Mouse (Mus musculus) ES-E14 (cell line): ENCODE data around the gene Cfap44. TPM values are rescaled to one million over a fixed set of nuclear protein-coding genes. Genes with fewer than 3 reads are reported as not detected.

Experiments used
- DNase-seq: peaks from one replicate; pipeline ENCODE4 v3.0.0-alpha.2; 2013; ENCODE audit warnings: low read depth, low spot score
- H3K27ac ChIP-seq: 2 replicates; pipeline ENCODE4 v1.5.1; 2012; ENCODE audit warnings: low read depth, mild to moderate bottlenecking, low read length, moderate library complexity, mixed read lengths; ENCODE audit not compliant: poor library complexity, insufficient read depth, severe bottlenecking
- H3K36me3 ChIP-seq: 2 replicates; pipeline ENCODE4 v1.6.1; 2012; ENCODE audit warnings: mild to moderate bottlenecking, low read length, moderate library complexity, mixed read lengths; ENCODE audit not compliant: control insufficient read depth, poor library complexity, insufficient read depth, severe bottlenecking
- H3K4me1 ChIP-seq, 2 experiments: fragments of 150-350 bp in 1 of 2; sonication (generic) in 1 of 2; 2 replicates each; pipeline ENCODE4 v1.6.1; 2012; ENCODE audit warnings: low read length in 2 of 2, mild to moderate bottlenecking in 1 of 2, mixed read lengths in 1 of 2; ENCODE audit not compliant: control insufficient read depth in 2 of 2, insufficient read depth in 2 of 2, poor library complexity in 1 of 2
- H3K4me3 ChIP-seq, 2 experiments: fragments of 150-350 bp in 1 of 2; sonication (generic) in 1 of 2; 2 replicates each; pipeline ENCODE4 v1.5.1; 2012; ENCODE audit warnings: low read length in 2 of 2, low read depth in 1 of 2, mild to moderate bottlenecking in 1 of 2, mixed read lengths in 1 of 2; ENCODE audit not compliant: insufficient read depth in 1 of 2, poor library complexity in 1 of 2, severe bottlenecking in 1 of 2
- H3K9ac ChIP-seq: 2 replicates; pipeline ENCODE4 v1.6.1; 2012; ENCODE audit warnings: low read depth, mild to moderate bottlenecking, low read length, mixed read lengths; ENCODE audit not compliant: poor library complexity, insufficient read depth, severe bottlenecking
- H3K9me3 ChIP-seq: fragments of 150-350 bp; sonication (generic); 2 replicates; pipeline ENCODE4 v1.6.1; 2012; ENCODE audit warnings: low read depth, mild to moderate bottlenecking, low read length; ENCODE audit not compliant: control insufficient read depth, insufficient read depth
- CHD2 ChIP-seq: IDR thresholded peaks from 2 replicates; pipeline ENCODE4 v1.6.1; 2014; ENCODE audit warnings: mild to moderate bottlenecking, low read depth, low read length, inconsistent platforms
- HCFC1 ChIP-seq: IDR thresholded peaks from 2 replicates; pipeline ENCODE4 v1.6.1; 2012; ENCODE audit warnings: low read length, inconsistent platforms, borderline replicate concordance; ENCODE audit not compliant: insufficient read depth
- MAFK ChIP-seq: IDR thresholded peaks from 2 replicates; pipeline ENCODE4 v1.6.1; 2014; ENCODE audit warnings: mild to moderate bottlenecking, low read depth, low read length, inconsistent platforms; ENCODE audit not compliant: insufficient read depth
- ZC3H11A ChIP-seq: IDR thresholded peaks from 2 replicates; pipeline ENCODE4 v1.6.1; 2012; ENCODE audit warnings: low read depth, mild to moderate bottlenecking, inconsistent platforms, low read length, borderline replicate concordance
- ZNF384 ChIP-seq: IDR thresholded peaks from 2 replicates; pipeline ENCODE4 v1.6.1; 2012; ENCODE audit warnings: low read depth, low read length, inconsistent platforms
- in situ Hi-C, 2 experiments: fragments of 600-800 bp; cut with MboI; formaldehyde crosslinking; loops; one replicate each; pipeline ENCODE4 v1.15.1; 2025; ENCODE audit warnings: low sequenced_read_pairs in 2 of 2, inconsistent platforms in 1 of 2; ENCODE audit not compliant: unreplicated experiment in 2 of 2
- total RNA-seq: library from RNA; depleted of rRNA; stranded (reverse); fragments of 300-350 nt; gene quantifications from 2 replicates; pipeline ENCODE4 v1.2.3, GENCODE M21; 2012

Cfap44 gene
- total RNA-seq, 1 experiment = 0.22 TPM

- Histone ChIP-seq H3K27ac (no peak overlapping the region), H3K4me3 (no peak overlapping the region), H3K4me1 (peaks cover 2 to 16% of the 10 kb centered on the region in 2 experiments; a peak in 3 of 4 replicates), H3K9me3 (no peaks in the 10 kb centered on the region), H3K36me3 (no peaks in the 10 kb centered on the region), H3K9ac (no peak overlapping the region)
- DNase-seq = no peak
- in situ Hi-C loops = no loop called here
- TF ChIP-seq ZNF384 (no peak), HCFC1 (no peak), CHD2 (no peak), ZC3H11A (no peak), MAFK (no peak)
Measured at GRCm38 (mm10) chr16:44527218-44527905, 132.8 kb downstream of the Cfap44 start.

GRCm38 (mm10) chr16:44528955-44529354 lies 134.4 kb downstream of the Cfap44 start:
- H3K4me3 ChIP-seq = no peak overlapping the region
- H3K36me3 ChIP-seq = no peaks in the 10 kb centered on the region
- H3K9ac ChIP-seq = no peak overlapping the region
- H3K4me1 ChIP-seq = peaks cover 2 to 19% of the 10 kb centered on the region in 2 experiments; a peak in 3 of 4 replicates
- no peak for TF ChIP-seq ZC3H11A
- TF ChIP-seq HCFC1 = no peak
- no peak for TF ChIP-seq CHD2
- no peak for TF ChIP-seq ZNF384
- TF ChIP-seq MAFK = no peak
- H3K9me3 ChIP-seq = no peaks in the 10 kb centered on the region
- H3K27ac ChIP-seq = no peak overlapping the region
- in situ Hi-C loops = no loop called here
- DNase-seq = no peak

- TF ChIP-seq MAFK = no peak
- no peak for TF ChIP-seq HCFC1
- TF ChIP-seq CHD2 = no peak
- no peak for TF ChIP-seq ZC3H11A
- TF ChIP-seq ZNF384 = no peak
- Histone ChIP-seq H3K4me1 (peaks cover 2 to 19% of the 10 kb centered on the region in 2 experiments; a peak in 3 of 4 replicates), H3K36me3 (no peaks in the 10 kb centered on the region), H3K9me3 (no peaks in the 10 kb centered on the region), H3K27ac (no peak overlapping the region), H3K4me3 (no peak overlapping the region), H3K9ac (no peak overlapping the region)
- DNase-seq = no peak
- in situ Hi-C loops = no loop called here
Measured at GRCm38 (mm10) chr16:44529691-44530090, 135.1 kb downstream of the Cfap44 start.

GRCm38 (mm10) chr16:44530191-44530590 lies 135.6 kb downstream of the Cfap44 start:
- Histone ChIP-seq H3K9ac (no peak overlapping the region), H3K4me1 (peaks cover 2 to 19% of the 10 kb centered on the region in 2 experiments; a peak in 3 of 4 replicates)
- in situ Hi-C loops = no loop called here

More at GRCm38 (mm10) chr16:44530191-44530590, 135.6 kb downstream of the Cfap44 start:
- Histone ChIP-seq H3K9me3 (no peaks in the 10 kb centered on the region), H3K27ac (no peak overlapping the region), H3K36me3 (no peaks in the 10 kb centered on the region), H3K4me3 (no peak overlapping the region)
- no peak for DNase-seq
- no peak for TF ChIP-seq MAFK
- TF ChIP-seq HCFC1 = no peak
- TF ChIP-seq ZNF384 = no peak
- TF ChIP-seq CHD2 = no peak
- no peak for TF ChIP-seq ZC3H11A
